Mouse (Mus musculus) C2C12 (cell line): ENCODE measurements at regions not wholly inside any gene's neighbourhood (a gene's known extent, or its start where the extent isn't known, plus 50 kb on each side); places are given as distances from the start of the nearest gene placed in this dataset.

Experiments used
- CTCF ChIP-seq: IDR thresholded peaks from one replicate; pipeline ENCODE4 v1.5.1; 2011; ENCODE audit not compliant: control insufficient read depth, insufficient read depth, insufficient read length
- MAX ChIP-seq: IDR thresholded peaks from one replicate; pipeline ENCODE4 v1.6.1; 2011; ENCODE audit warnings: mild to moderate bottlenecking, control low read depth
- USF1 ChIP-seq: IDR thresholded peaks from one replicate; pipeline ENCODE4 v1.6.1; 2011; ENCODE audit warnings: low read depth, mild to moderate bottlenecking, control low read depth, moderate library complexity

DNA sequence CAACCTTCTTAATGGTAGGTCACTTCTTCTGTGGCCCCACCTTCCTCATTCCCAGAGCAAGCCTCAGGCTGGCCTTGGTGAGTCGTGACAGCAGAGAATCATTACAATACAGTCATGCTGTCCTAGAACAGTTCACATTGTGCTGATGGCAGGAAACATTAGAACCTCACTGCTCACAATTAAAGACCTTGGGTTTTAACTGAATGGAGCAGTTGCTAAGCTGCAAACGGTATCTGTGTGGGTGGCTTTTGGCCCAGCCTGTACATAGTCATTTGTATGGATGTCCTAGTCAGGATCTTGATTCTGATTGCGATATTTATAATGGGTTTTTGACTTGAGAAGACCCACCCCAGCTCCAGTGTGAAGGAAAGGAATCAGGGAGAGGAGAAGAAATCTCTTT, 336.1 kb upstream of the Plxna2 start:
- TF ChIP-seq CTCF (no peak), USF1 (no peak), MAX (no peak)
